Mouse (Mus musculus) cerebellum, adult 2 months (tissue): ENCODE data around the gene Adh6b. TPM values are rescaled to one million over a fixed set of nuclear protein-coding genes. Genes with fewer than 3 reads are reported as not detected.

ENCODE experiments used
- DNase-seq, 2 experiments: peaks; one replicate each; pipeline ENCODE4 v3.0.0; 2021
- H3K27ac ChIP-seq: fragments of 200-500 bp; 2 replicates; pipeline ENCODE4 v1.5.1; 2012; ENCODE audit warnings: low read length, control low read depth, inconsistent platforms; ENCODE audit not compliant: insufficient read depth
- H3K27me3 ChIP-seq: fragments of 200-500 bp; 2 replicates; pipeline ENCODE4 v1.6.1; 2012; ENCODE audit warnings: inconsistent platforms, mild to moderate bottlenecking, low read length, moderate library complexity; ENCODE audit not compliant: control insufficient read depth, insufficient read depth
- H3K4me1 ChIP-seq: fragments of 200-500 bp; 2 replicates; pipeline ENCODE4 v1.6.1; 2011; ENCODE audit warnings: low read length; ENCODE audit not compliant: control insufficient read depth, insufficient read depth
- H3K4me3 ChIP-seq: fragments of 200-500 bp; replicated peaks from 2 replicates; pipeline ENCODE3; 2011; ENCODE audit warnings: mild to moderate bottlenecking, low read depth, low read length, control low read depth; ENCODE audit not compliant: insufficient read depth
- CTCF ChIP-seq: fragments of 200-500 bp; IDR thresholded peaks from 2 replicates; pipeline ENCODE4 v1.5.1; 2011; ENCODE audit warnings: low read depth, mild to moderate bottlenecking, control low read depth, low read length, moderate library complexity, borderline replicate concordance; ENCODE audit not compliant: insufficient read depth
- POLR2A ChIP-seq: fragments of 200-500 bp; IDR thresholded peaks from 2 replicates; pipeline ENCODE4 v1.6.1; 2011; ENCODE audit warnings: low read length, control low read depth, borderline replicate concordance; ENCODE audit not compliant: insufficient read depth
- WGBS: fragments of 180-500 bp; shearing (Covaris S2); methylation state at CpG from one replicate; pipeline ENCODE4 v1.1.7; 2018; 5-methylcytosine and 5-hydroxymethylcytosine counted together
- polyA plus RNA-seq: library from polyadenylated mRNA; depleted of rRNA; stranded (reverse); fragments of >200 nt; gene quantifications from 2 replicates; pipeline ENCODE4 v1.2.3, GENCODE M21; 2012; rRNA removed

The Adh6b gene
- not detected in 2 replicates for polyA plus RNA-seq

DNA sequence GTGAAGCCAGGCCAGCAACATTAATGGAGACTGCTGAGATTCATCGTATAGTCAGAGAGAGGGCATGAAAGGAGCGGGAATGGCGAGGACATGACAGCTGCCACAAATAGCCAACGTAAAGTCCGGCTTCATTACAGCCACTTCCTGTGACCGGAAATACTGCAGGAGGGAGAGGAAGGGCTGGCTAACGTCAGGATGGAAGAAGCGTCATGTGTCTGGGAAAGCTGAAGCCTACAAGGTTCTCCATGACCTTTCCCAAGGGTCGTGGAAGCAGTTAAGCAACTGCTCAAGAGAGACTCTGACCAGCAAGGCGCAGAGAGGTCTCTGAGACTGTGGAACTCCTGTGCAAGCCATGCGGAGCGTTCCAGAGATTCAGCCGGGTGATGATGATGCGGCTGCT is at the start of gene Adh6b:
Gene Adh6b (plus strand): TSS at position 305 of the 400 bp plus-strand sequence.
- Histone ChIP-seq H3K27me3 (no peaks in the 10 kb centered on the region), H3K27ac (no peak within 1 kb of the TSS), H3K4me1 (no peaks in the 10 kb centered on the region), H3K4me3 (no peak within 1 kb of the TSS)
- 88% methylated on average over 14 of the region's 14 CpGs for WGBS
- DNase-seq, result no peak
- no peak for TF ChIP-seq CTCF
- no peak for TF ChIP-seq POLR2A

DNA sequence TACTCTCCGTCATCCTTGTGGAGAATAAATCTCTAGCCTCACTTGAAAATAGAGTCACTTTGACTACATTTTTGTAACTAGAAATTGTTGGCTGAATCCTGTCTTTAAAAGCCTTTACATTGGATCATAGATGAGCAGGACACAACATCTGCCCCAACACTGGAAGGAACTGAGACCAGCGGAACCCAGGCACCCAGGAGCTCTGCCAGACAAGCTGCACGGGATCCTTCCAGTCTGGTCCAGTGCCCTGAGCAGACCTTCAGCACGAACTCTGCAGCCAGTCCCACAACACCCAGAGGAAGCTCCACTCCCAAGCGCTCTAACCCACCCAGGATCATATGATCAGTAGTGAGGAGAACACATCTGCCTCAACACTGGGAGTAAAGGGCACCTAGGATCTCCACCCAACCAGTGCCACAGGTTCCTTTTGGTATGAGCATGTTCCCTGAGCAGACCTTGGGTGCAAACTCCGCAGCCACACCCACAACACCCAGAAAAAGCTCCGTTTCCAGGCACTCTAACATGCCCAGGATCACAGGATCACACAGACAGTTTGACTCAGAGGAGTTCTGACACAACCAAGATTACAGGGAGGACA is 48.2 kb upstream of the Adh6b start:
- H3K27me3 ChIP-seq, result no peaks in the 10 kb centered on the region
- no peak for DNase-seq
- H3K4me1 ChIP-seq, result no peaks in the 10 kb centered on the region
- WGBS, result 85% methylated on average over 7 of the region's 7 CpGs
- no peak for TF ChIP-seq CTCF
- TF ChIP-seq POLR2A, result no peak
- no peak overlapping the region for H3K27ac ChIP-seq
- H3K4me3 ChIP-seq, result no peak overlapping the region

DNA sequence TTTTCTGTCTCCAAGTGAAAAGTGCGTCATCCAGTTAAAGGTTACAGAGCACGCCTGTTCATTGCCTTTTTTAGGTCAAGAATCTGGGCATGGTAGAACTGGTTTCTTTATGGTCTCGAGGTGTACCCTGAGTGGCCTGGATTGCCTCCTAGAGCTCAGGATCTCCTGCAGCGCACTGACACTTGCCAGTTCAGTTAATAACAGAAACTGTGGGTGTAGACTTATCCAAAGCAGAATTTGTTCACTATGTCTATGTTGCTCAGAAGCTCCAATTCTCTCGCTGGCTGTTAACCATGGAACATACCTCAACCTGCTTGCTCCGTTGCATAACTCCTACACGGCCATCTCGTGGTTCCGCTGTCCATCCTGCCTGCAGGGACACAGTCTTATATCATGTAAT is 41.4 kb upstream of the Adh6b start:
- no peak overlapping the region for H3K27ac ChIP-seq
- WGBS, result 93% methylated on average over 9 of the region's 9 CpGs
- no peak for DNase-seq
- H3K4me1 ChIP-seq, result no peaks in the 10 kb centered on the region
- H3K4me3 ChIP-seq, result no peak overlapping the region
- no peaks in the 10 kb centered on the region for H3K27me3 ChIP-seq
- no peak for TF ChIP-seq CTCF
- no peak for TF ChIP-seq POLR2A

DNA sequence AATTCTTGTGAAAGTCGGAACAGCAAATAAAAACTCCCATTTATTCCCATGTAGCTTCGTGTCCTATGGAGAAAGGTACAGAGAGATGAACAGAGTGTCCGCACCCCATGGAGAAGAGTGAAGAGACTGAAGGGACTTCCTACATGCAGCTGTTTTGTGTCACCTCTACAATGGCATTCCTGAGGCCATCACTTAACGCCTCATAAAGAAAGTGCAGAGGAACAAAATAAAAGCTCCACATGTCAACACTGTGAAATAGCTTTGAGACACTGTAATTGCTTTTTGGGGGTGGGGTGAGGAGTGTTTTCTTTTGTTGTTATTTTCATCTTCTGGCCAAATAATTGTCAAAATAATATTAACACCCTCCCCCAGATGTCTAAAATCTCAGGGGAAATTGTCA is 38.9 kb upstream of the Adh6b start:
- no peaks in the 10 kb centered on the region for H3K27me3 ChIP-seq
- H3K27ac ChIP-seq, result no peak overlapping the region
- H3K4me1 ChIP-seq, result no peaks in the 10 kb centered on the region; the same call in 1 of the 2 replicates
- H3K4me3 ChIP-seq, result no peak overlapping the region
- 30% methylated on average over 4 of the region's 4 CpGs for WGBS
- TF ChIP-seq CTCF, result no peak
- no peak for TF ChIP-seq POLR2A
- DNase-seq, result no peak

DNA sequence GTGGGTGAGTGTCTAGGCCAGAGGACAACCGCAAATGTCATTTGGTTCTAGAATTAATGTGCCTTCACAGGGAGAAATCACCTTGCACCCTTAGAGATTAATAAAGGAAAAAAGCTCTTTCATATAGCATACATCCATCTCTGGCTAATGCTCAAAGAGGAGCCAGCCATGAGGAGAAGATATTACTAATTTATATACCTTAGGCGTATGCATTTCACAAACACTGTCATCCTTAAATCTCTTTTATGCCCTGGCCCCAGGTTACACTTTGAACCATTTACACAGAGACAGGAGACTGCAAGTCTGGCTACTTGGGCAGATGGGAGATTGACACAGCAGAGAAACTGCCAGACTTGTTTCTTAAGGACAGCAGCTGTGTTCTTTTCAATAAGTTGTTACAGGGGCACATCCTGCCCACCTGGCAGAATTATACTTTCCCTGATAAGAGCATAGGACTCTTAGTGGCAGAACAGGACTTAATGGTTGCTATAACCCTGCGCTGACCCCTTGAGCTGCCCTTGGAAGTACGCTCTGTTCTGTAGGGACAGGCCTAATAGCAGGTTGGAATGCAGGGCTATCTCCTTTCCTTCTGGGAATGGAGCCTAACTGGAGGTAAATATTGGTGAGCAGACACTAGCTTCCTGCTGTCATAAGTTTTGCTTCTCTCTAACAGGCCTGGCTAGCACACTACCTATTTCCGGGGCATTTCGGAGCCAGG is 37.6 kb upstream of the Adh6b start:
- TF ChIP-seq POLR2A (no peak), CTCF (no peak)
- DNase-seq, result no peak
- H3K4me1 ChIP-seq, result no peaks in the 10 kb centered on the region; the same call in 1 of the 2 replicates
- WGBS, result 94% methylated on average over 6 of the region's 6 CpGs
- H3K4me3 ChIP-seq, result no peak overlapping the region
- H3K27ac ChIP-seq, result no peak overlapping the region
- no peaks in the 10 kb centered on the region for H3K27me3 ChIP-seq

DNA sequence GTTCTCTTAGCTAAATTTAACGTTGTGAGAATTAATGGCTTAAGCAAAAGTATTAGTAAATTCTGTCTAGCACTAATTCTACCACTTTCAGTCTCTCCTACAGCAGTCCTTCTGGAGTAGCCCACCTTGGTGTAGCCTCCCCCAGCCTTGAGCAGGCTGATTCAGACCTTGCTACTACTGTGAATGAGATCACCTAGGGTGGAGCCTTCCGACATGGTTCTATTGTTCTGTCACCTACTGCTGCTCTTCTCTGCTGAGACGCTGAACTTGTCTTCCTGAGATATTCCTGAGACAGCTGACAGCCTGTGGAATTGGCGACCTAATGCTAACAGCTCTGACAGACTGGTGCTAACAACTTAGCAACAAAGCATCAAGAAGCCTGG is 37.1 kb upstream of the Adh6b start:
- TF ChIP-seq POLR2A, result no peak
- no peak for TF ChIP-seq CTCF
- DNase-seq, result no peak
- Histone ChIP-seq H3K27me3 (no peaks in the 10 kb centered on the region), H3K27ac (no peak overlapping the region), H3K4me3 (no peak overlapping the region), H3K4me1 (no peaks in the 10 kb centered on the region; the same call in 1 of the 2 replicates)
- WGBS, result 55% methylated on average over 4 of the region's 4 CpGs

DNA sequence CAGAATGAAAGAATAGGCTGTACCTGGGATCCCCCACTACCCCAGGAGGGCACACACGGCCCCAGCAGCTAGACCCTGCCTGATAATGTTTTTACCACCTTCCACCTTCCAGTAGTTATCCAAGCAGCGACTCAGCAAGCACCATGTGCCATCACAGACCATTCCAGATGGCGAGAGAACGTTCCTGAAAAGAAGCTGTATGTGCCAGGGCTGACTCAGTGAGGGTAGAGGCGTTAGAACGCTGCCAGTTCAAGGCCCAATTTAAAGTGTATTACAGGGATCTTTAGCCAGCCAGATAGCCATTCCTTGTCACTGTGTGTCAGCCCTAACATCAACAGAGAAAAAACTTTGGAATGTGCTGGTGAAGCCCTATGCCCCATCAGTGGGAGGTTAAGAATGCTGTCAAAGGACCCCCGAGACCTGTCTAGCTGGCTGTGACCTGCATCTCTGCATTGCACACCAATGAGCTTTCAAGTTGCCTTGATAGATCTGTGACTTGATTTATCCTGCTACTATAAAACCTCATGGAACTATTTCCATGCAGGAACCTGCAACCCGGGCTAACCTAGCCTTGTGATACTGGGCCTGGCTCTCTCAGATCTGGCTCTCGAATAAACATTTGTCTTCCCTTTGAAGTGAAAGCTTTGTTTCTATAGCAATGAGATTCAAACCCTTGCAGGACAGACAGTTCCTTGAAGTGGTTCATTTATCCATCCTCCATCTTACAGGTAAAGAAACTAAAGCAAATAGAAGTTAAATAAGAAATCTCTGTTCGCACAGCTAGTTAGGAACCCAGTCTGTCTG is 35.9 kb upstream of the Adh6b start:
- 46% methylated on average over 10 of the region's 10 CpGs for WGBS
- H3K4me1 ChIP-seq, result no peaks in the 10 kb centered on the region; the same call in 1 of the 2 replicates
- H3K27ac ChIP-seq, result no peak overlapping the region
- TF ChIP-seq POLR2A (no peak), CTCF (no peak)
- H3K27me3 ChIP-seq, result no peaks in the 10 kb centered on the region
- H3K4me3 ChIP-seq, result no peak overlapping the region
- DNase-seq, result no peak

DNA sequence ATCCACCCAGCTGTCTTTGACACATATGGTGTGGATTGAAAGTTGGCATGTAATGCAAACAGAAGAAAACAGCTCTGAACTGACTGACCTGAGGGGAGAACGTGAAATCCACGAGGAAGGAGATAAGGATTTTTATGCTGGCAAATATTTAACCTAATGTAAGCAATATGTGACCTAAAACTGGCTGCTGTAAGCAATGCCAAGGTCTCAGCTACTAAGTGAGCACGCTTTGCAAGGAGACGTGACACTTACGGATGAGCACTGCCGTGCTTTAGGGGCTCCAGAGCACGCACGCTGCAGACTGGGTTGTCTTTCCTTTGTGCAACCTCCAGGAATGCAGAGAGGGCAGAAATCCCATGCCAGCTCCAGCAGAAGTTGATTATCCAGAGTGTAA is 35.3 kb upstream of the Adh6b start:
- DNase-seq, result no peak
- H3K27ac ChIP-seq, result no peak overlapping the region
- H3K4me3 ChIP-seq, result no peak overlapping the region
- 22% methylated on average over 8 of the region's 8 CpGs for WGBS
- H3K4me1 ChIP-seq, result no peaks in the 10 kb centered on the region; the same call in 1 of the 2 replicates
- TF ChIP-seq CTCF (no peak), POLR2A (no peak)
- H3K27me3 ChIP-seq, result no peaks in the 10 kb centered on the region
